Comparison of ENCODE assay signal across 8 mouse cellular contexts in genomic region chr5:139252081-139252909, GRCm38 (mm10). TPM values are rescaled to one million over a fixed set of nuclear protein-coding genes. Genes with fewer than 3 reads are reported as not detected.
DNase-seq lines count a peak whose midpoint lies in the region; ATAC-seq and TF ChIP-seq lines count a peak whose summit lies in the region.

Get4 (plus strand) TSS chr5:139252324.

- H3K9ac ChIP-seq in heart, embryonic 12.5 days: peak within 1 kb of the TSS; percentile 87
- peak within 1 kb of the TSS; percentile 70 for H3K9ac ChIP-seq in kidney, postnatal 0 days (ENCODE audit: low read depth, low read length)
- peak within 1 kb of the TSS; percentile 84 for H3K9ac ChIP-seq in liver, embryonic 11.5 days (ENCODE audit: low read depth, low read length)
- H3K9ac ChIP-seq in stomach, embryonic 14.5 days (replicated peaks; ENCODE audit: low read depth, low read length): peak within 1 kb of the TSS; percentile 71

- WGBS in heart, embryonic 12.5 days: under 1% methylated on average over 88 of the region's 90 CpGs
- 2% methylated on average over 60 of the region's 90 CpGs for WGBS in kidney, postnatal 0 days
- WGBS in liver, embryonic 11.5 days: under 1% methylated on average over 88 of the region's 90 CpGs
- whole genome bisulfite sequencing in stomach, embryonic 14.5 days: under 1% methylated on average over 85 of the region's 90 CpGs

- peak within 1 kb of the TSS; percentile 80 for H3K4me3 ChIP-seq in heart, embryonic 12.5 days
- H3K4me3 ChIP-seq in kidney, postnatal 0 days (replicated peaks; ENCODE audit: low read depth, low read length): peak within 1 kb of the TSS; percentile 55
- peak within 1 kb of the TSS; percentile 86 for H3K4me3 ChIP-seq in liver, embryonic 11.5 days (ENCODE audit: low read depth, low read length)
- H3K4me3 ChIP-seq in stomach, embryonic 14.5 days (ENCODE audit: low read depth, low read length): peak within 1 kb of the TSS; percentile 76

- no peaks in the 10 kb centered on the region for H3K9me3 ChIP-seq in heart, embryonic 12.5 days (replicated peaks)
- no peaks in the 10 kb centered on the region for H3K9me3 ChIP-seq in kidney, postnatal 0 days (replicated peaks; ENCODE audit: low read length)
- no peaks in the 10 kb centered on the region for H3K9me3 ChIP-seq in liver, embryonic 11.5 days (ENCODE audit: control insufficient read depth, low read length)
- H3K9me3 ChIP-seq in stomach, embryonic 14.5 days (ENCODE audit: control insufficient read depth, low read depth, low read length): no peaks in the 10 kb centered on the region

- ATAC-seq in erythroid progenitor cell, adult 5-6 weeks (replicated peaks; ENCODE audit: low FRiP score, poor library complexity, severe bottlenecking): peak; percentile 81
- ATAC-seq in heart, embryonic 12.5 days (ENCODE audit: insufficient number of reproducible peaks, low FRiP score): peak; percentile 94
- peak; percentile 93 for ATAC-seq in kidney, postnatal 0 days (replicated peaks; ENCODE audit: low FRiP score, low read depth)
- peak; percentile 89 for ATAC-seq in liver, embryonic 11.5 days (replicated peaks; ENCODE audit: low FRiP score)
- peak; percentile 94 for ATAC-seq in stomach, embryonic 14.5 days (ENCODE audit: insufficient number of reproducible peaks, insufficient read depth, low FRiP score, low read depth)

- peak; percentile 100 for DNase-seq in CD4-positive helper T cell, adult 2 months (ENCODE audit: low read depth, low spot score)
- peak; percentile 99 for DNase-seq in brain, embryonic 18.5 days (ENCODE audit: low read depth, low spot score)
- DNase-seq in kidney, postnatal 0 days (ENCODE audit: low spot score): peak; percentile 99
- DNase-seq in liver, embryonic 11.5 days (ENCODE audit: low spot score): peak; percentile 99
- peak; percentile 99 for DNase-seq in naive thymus-derived CD4-positive, alpha-beta T cell, adult 2 months (ENCODE audit: low read depth)

- peak within 1 kb of the TSS; percentile 89 for H3K4me2 ChIP-seq in heart, embryonic 12.5 days
- peak within 1 kb of the TSS; percentile 71 for H3K4me2 ChIP-seq in kidney, postnatal 0 days (ENCODE audit: low read length)
- peak within 1 kb of the TSS; percentile 98 for H3K4me2 ChIP-seq in liver, embryonic 11.5 days
- H3K4me2 ChIP-seq in stomach, embryonic 14.5 days (replicated peaks; ENCODE audit: low read depth, low read length): peak within 1 kb of the TSS; percentile 78

- H3K36me3 ChIP-seq in heart, embryonic 12.5 days: peaks cover 33% of the 10 kb centered on the region
- peaks cover 21% of the 10 kb centered on the region for H3K36me3 ChIP-seq in kidney, postnatal 0 days (ENCODE audit: insufficient read depth, low read length)
- H3K36me3 ChIP-seq in liver, embryonic 11.5 days (ENCODE audit: control insufficient read depth, insufficient read depth, low read length): peaks cover 19% of the 10 kb centered on the region
- H3K36me3 ChIP-seq in stomach, embryonic 14.5 days (ENCODE audit: control insufficient read depth, insufficient read depth, low read length): peaks cover 36% of the 10 kb centered on the region

- no peaks in the 10 kb centered on the region for H3K27me3 ChIP-seq in heart, embryonic 12.5 days (replicated peaks)
- no peaks in the 10 kb centered on the region for H3K27me3 ChIP-seq in kidney, postnatal 0 days (ENCODE audit: insufficient read depth, low read length)
- H3K27me3 ChIP-seq in liver, embryonic 11.5 days (replicated peaks; ENCODE audit: control insufficient read depth, insufficient read depth, low read length): no peaks in the 10 kb centered on the region
- H3K27me3 ChIP-seq in stomach, embryonic 14.5 days (ENCODE audit: control insufficient read depth, insufficient read depth, low read length): no peaks in the 10 kb centered on the region

- peak within 1 kb of the TSS; percentile 92 for H3K27ac ChIP-seq in heart, embryonic 12.5 days (ENCODE audit: poor library complexity, severe bottlenecking)
- H3K27ac ChIP-seq in kidney, postnatal 0 days: peak within 1 kb of the TSS; percentile 79
- peak within 1 kb of the TSS; percentile 94 for H3K27ac ChIP-seq in liver, embryonic 11.5 days (ENCODE audit: low read depth, low read length)
- H3K27ac ChIP-seq in stomach, embryonic 14.5 days (ENCODE audit: low read length): peak within 1 kb of the TSS; percentile 89

- TF ChIP-seq CTCF in kidney, postnatal 0 days (IDR thresholded peaks at IDR 0.05; ENCODE audit: low read depth): no peak

- peaks cover 57% of the 10 kb centered on the region for H3K4me1 ChIP-seq in heart, embryonic 12.5 days (replicated peaks)
- H3K4me1 ChIP-seq in kidney, postnatal 0 days (replicated peaks; ENCODE audit: insufficient read depth, low read length): peaks cover 22% of the 10 kb centered on the region
- H3K4me1 ChIP-seq in liver, embryonic 11.5 days (replicated peaks; ENCODE audit: control insufficient read depth, insufficient read depth, low read length): peaks cover 47% of the 10 kb centered on the region
- H3K4me1 ChIP-seq in stomach, embryonic 14.5 days (ENCODE audit: control insufficient read depth, insufficient read depth, low read length): peaks cover 18% of the 10 kb centered on the region

RNA-seq across cellular contexts. Expression of gene Get4, which starts in this region (rescaled TPM):
- 35.6 and 36.4 TPM in 2 replicates for total RNA-seq in erythroid progenitor cell, adult 5-6 weeks (2015; ENCODE audit: low replicate concordance)
- total RNA-seq in erythroid progenitor cell, adult 5-6 weeks (2017; ENCODE audit: low replicate concordance): 21.9 and 36.6 TPM in 2 replicates
- polyA plus RNA-seq in heart, embryonic 12.5 days (2016; fragmentation: Nextera tagmentation; extraction: Ambion mirVana): 151 and 158 TPM in 2 replicates
- polyA plus RNA-seq in kidney, postnatal 0 days (2015; fragmentation: Nextera tagmentation; extraction: Ambion mirVana): 149 and 152 TPM in 2 replicates
- 208 and 209 TPM in 2 replicates for polyA plus RNA-seq in liver, embryonic 11.5 days (2014; fragmentation: Nextera tagmentation; extraction: Ambion mirVana)
- 149 and 151 TPM in 2 replicates for polyA plus RNA-seq in stomach, embryonic 14.5 days (2014; fragmentation: Nextera tagmentation; extraction: Ambion mirVana)

Comparison
In these comparisons a context has a peak if more than half of its experiments do, and no peak if none do; other contexts are left out.
1. Peak in every context shown above with its lines: DNase-seq, ATAC-seq, H3K4me3 ChIP-seq and H3K27ac ChIP-seq.